In genomic region chr4:109743984-109744383, GRCm38 (mm10) we compare ENCODE assay signal across 18 mouse cellular contexts.
A peak's percentile ranks its signal among the peaks of the same experiment; 100 is the strongest.
DNase-seq lines count a peak whose midpoint lies in the region; ATAC-seq and TF ChIP-seq lines count a peak whose summit lies in the region.
"Had no signal": no experiment of that assay in that cellular context is flagged by ENCODE, and none has a peak within 500 bp of the region (broad histone marks: within the 10 kb centered on the region; RNA-seq: fewer than 3 reads in every experiment).

No protein-coding gene starts in this region.

- DNase-seq in embryo, embryonic 10 days (ENCODE audit: low spot score), result peak; percentile 14
- no peak for DNase-seq in embryo, embryonic 9.5 days (ENCODE audit: extremely low spot score)
- no peak for DNase-seq in layer of hippocampus, adult 2 months (ENCODE audit: low spot score in 2 of 2)
- DNase-seq in layer of hippocampus, postnatal 10 days (ENCODE audit: low spot score in 2 of 2), result no peak
- DNase-seq in 416B (ENCODE audit: low read depth), result peak; percentile 24
- DNase-seq in c-Kit-positive CD71-positive TER-119-negative erythroid progenitor cells, embryonic 14.5 days (ENCODE audit: low read depth), result peak; percentile 13
- no peak for DNase-seq in frontal cortex, postnatal 36 days (ENCODE audit: low spot score in 2 of 2)
- DNase-seq: adrenal gland, postnatal 36 days; cerebellum, adult 18-20 months; gastrocnemius, postnatal 25 days; lung, postnatal 14 days; right cerebral cortex, postnatal 14 days had no signal

- no peak for ATAC-seq in inflammation-experienced regulatory T-cells, adult 6 months
- ATAC-seq: midbrain, embryonic 15.5 days had no signal

- no peak overlapping the region for H3K27ac ChIP-seq in layer of hippocampus, adult 2 months
- H3K27ac ChIP-seq: embryonic facial prominence, embryonic 13.5 days; forebrain, embryonic 12.5 days; hindbrain, embryonic 13.5 days; limb, embryonic 13.5 days; midbrain, embryonic 15.5 days had no signal

- peak; percentile 81 for TF ChIP-seq CTCF in layer of hippocampus, adult 2 months (conservative IDR thresholded peaks at IDR 0.05)

- no peak overlapping the region for H3K4me3 ChIP-seq in layer of hippocampus, adult 2 months
- H3K4me3 ChIP-seq: embryonic facial prominence, embryonic 13.5 days; forebrain, embryonic 12.5 days; hindbrain, embryonic 13.5 days; limb, embryonic 13.5 days; midbrain, embryonic 15.5 days had no signal

Comparison
In these comparisons a context has a peak if more than half of its experiments do, and no peak if none do; other contexts are left out.
1. DNase-seq: peak in embryo, embryonic 10 days (single experiment), 416B (single experiment) and c-Kit-positive CD71-positive TER-119-negative erythroid progenitor cells, embryonic 14.5 days (single experiment); none in embryo, embryonic 9.5 days (single experiment), layer of hippocampus, adult 2 months (0 of 2), layer of hippocampus, postnatal 10 days (0 of 2) and frontal cortex, postnatal 36 days (0 of 2).